Mouse (Mus musculus) midbrain, embryonic 10.5 days (tissue): ENCODE measurements around the gene Gabrr3. TPM values are rescaled to one million over a fixed set of nuclear protein-coding genes. Genes with fewer than 3 reads are reported as not detected.

Experiments
- DNase-seq: peaks from one replicate; pipeline ENCODE4 v3.0.0-alpha.2; 2017; ENCODE audit warnings: low spot score
- H3K27ac ChIP-seq: fragments of 300-500 bp; sonication (generic); replicated peaks from 2 replicates; pipeline ENCODE4 v1.5.1; 2016; ENCODE audit warnings: mild to moderate bottlenecking
- H3K27me3 ChIP-seq: fragments of 300-500 bp; sonication (generic); 2 replicates; pipeline ENCODE4 v1.6.1; 2016; ENCODE audit warnings: low read depth, mild to moderate bottlenecking; ENCODE audit not compliant: poor library complexity, severe bottlenecking
- H3K36me3 ChIP-seq: fragments of 300-500 bp; sonication (generic); 2 replicates; pipeline ENCODE4 v1.6.1; 2016; ENCODE audit warnings: mild to moderate bottlenecking, moderate library complexity
- H3K4me1 ChIP-seq: fragments of 300-500 bp; sonication (generic); 2 replicates; pipeline ENCODE4 v1.6.1; 2016
- H3K4me3 ChIP-seq: fragments of 300-500 bp; sonication (generic); 2 replicates; pipeline ENCODE4 v1.5.1; 2016; ENCODE audit warnings: mild to moderate bottlenecking, moderate library complexity
- H3K9me3 ChIP-seq: fragments of 300-500 bp; sonication (generic); replicated peaks from 2 replicates; pipeline ENCODE4 v1.6.1; 2016; ENCODE audit warnings: mild to moderate bottlenecking
- WGBS: fragments of 180-500 bp; shearing (Covaris S2); methylation state at CpG from one replicate; pipeline ENCODE4 v1.1.7; 2016; 5-methylcytosine and 5-hydroxymethylcytosine counted together
- polyA plus RNA-seq: library from polyadenylated mRNA; unstranded; fragments of >200 nt; fragmentation: Nextera tagmentation; extraction: Ambion mirVana; gene quantifications from 2 replicates; pipeline ENCODE4 v1.2.1, GENCODE M21; 2016

Gene Gabrr3
- 0.04 and 0.11 TPM in 2 replicates for polyA plus RNA-seq

DNA sequence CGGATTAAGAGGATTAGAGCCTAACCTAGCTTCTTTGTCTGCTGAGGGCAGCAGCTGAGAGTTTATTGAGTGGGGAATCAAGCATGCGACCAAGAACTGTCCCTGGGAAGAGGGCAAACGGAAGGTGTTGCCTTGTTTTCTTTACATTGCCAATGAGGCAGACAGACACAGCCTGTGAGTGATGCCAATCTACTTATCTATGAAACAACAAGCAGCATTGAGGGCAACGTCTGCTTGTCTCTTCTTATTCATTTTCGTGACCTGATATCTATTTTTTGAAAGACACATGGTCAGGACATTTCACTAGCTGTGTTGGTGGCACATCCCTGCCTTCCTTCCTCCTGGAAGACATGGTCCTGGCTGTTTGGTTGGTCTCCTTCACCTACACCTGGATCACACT is at the start of gene Gabrr3:
Gene Gabrr3, plus strand, starts transcription at position 301 of the 400 bp plus-strand sequence.
- Histone ChIP-seq H3K4me3 (no peak within 1 kb of the TSS), H3K36me3 (no peaks in the 10 kb centered on the region), H3K9me3 (no peaks in the 10 kb centered on the region), H3K27ac (no peak within 1 kb of the TSS), H3K4me1 (no peaks in the 10 kb centered on the region), H3K27me3 (no peaks in the 10 kb centered on the region)
- DNase-seq: no peak
- 59% methylated on average over 5 of the region's 5 CpGs for WGBS

DNA sequence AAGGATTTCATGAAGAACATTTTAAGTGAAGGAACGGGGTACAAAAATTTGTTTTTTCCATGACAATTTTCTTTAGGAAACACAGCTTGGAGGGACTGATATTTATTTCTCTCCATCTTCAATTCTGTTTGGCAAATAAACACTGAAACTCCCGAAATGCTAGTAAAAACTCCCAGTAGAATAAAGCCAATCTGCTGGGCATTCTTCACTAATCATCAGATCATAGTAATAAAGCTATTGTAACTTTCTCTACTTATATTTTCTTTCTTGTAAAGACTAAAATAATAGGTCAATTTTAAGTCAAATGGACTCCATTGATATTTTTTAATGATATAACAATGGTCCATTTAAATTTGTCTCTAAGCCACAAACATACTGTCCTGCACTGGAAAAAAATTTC is 43.2 kb upstream of the Gabrr3 start, which contains the start of gene Olfr209:
Gene Olfr209, minus strand, starts transcription at position 101 of the 400 bp plus-strand sequence.
- no peaks in the 10 kb centered on the region for H3K9me3 ChIP-seq
- 81% methylated on average over 2 of the region's 2 CpGs for WGBS
- no peaks in the 10 kb centered on the region for H3K36me3 ChIP-seq
- H3K27me3 ChIP-seq: no peaks in the 10 kb centered on the region
- no peaks in the 10 kb centered on the region for H3K4me1 ChIP-seq
- no peak within 1 kb of the TSS for H3K4me3 ChIP-seq
- no peak within 1 kb of the TSS for H3K27ac ChIP-seq
- DNase-seq: no peak

DNA sequence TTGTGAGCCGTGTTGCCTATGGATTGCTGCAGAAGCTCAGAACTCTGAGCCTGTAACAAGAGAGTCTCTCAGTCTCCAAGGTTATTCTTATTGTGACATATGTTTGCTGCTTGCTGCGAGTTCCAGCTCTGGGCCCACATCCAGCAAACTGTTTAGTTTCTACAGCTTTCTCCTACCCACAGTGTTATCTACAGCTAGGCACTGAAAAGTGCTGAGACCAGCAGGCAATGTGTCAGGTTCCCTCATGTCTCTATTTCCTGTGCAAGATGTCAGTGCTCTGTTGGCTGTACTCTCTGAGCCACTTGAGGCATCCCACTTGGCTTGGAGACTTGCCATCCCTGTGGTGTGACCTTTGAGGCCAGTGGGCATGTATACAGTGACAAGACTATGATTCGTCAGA is 13.8 kb upstream of the Gabrr3 start:
- DNase-seq: no peak
- WGBS: 89% methylated on average over 3 of the region's 3 CpGs
- H3K27ac ChIP-seq: no peak overlapping the region
- H3K36me3 ChIP-seq: no peaks in the 10 kb centered on the region
- no peak overlapping the region for H3K4me3 ChIP-seq
- H3K9me3 ChIP-seq: no peaks in the 10 kb centered on the region
- no peaks in the 10 kb centered on the region for H3K4me1 ChIP-seq
- H3K27me3 ChIP-seq: no peaks in the 10 kb centered on the region

DNA sequence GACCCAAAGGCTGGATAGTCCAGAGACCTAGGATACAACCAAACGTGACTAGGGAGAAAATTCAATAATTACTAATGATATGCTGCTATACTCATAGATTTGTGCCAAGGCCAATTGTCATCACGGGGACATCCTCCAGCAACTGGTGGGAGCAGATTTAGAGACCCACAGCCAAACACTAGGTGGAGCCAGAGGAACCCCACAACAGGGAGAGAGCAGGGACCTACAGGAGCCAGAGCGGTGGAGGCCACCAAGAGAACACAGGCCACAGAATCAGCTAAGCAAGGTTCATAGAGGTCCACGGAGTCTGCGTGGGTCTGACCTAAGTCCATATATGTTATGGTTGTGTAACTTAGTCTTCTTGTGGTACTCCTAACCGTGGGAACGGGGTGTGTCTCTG is 6.0 kb upstream of the Gabrr3 start:
- Histone ChIP-seq H3K9me3 (no peaks in the 10 kb centered on the region), H3K27ac (no peak overlapping the region), H3K4me3 (no peak overlapping the region), H3K36me3 (no peaks in the 10 kb centered on the region), H3K27me3 (no peaks in the 10 kb centered on the region), H3K4me1 (no peaks in the 10 kb centered on the region)
- DNase-seq: no peak
- WGBS: 73% methylated on average over 7 of the region's 7 CpGs

DNA sequence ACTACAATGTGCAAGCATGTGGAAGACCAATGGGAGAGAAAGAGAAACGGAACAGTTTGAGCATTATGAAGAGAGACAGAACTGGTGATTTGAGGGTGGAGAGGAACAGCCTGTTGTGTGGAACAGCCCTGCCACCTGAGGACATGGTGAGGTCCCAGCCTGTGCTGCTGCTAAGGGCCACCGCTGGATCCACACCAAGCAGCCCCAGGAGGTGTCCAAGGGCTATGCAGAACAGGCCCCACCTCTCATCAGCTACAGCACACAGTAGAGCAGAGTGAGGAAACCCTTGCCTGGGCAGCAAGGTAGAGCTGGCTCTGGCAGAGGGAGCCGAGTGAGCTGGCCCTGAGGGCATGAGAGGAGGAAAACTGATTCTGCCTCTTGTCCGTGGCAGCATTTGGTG is 5.1 kb upstream of the Gabrr3 start:
- WGBS: 81% methylated on average over 4 of the region's 4 CpGs
- H3K27ac ChIP-seq: no peak overlapping the region
- no peaks in the 10 kb centered on the region for H3K9me3 ChIP-seq
- DNase-seq: no peak
- H3K4me3 ChIP-seq: no peak overlapping the region
- no peaks in the 10 kb centered on the region for H3K27me3 ChIP-seq
- H3K4me1 ChIP-seq: no peaks in the 10 kb centered on the region
- H3K36me3 ChIP-seq: no peaks in the 10 kb centered on the region

DNA sequence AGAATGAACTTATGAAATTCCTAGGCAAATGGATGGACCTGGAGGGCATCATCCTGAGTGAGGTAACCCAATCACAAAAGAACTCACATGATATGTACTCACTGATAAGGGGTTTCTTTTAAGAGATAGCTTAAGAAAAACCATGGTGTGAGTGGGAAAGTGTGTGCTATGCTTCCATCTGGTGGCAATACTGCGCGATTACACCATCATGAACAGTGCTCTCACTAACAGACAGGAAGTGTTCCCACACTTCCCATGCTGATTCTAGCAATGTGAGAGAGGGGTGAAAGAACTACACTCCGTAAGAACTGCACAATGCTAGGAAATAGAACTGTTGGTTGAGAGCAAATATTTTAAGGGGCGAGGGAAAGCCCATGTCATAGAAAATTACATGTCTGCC is 3.4 kb upstream of the Gabrr3 start:
- DNase-seq: no peak
- no peaks in the 10 kb centered on the region for H3K27me3 ChIP-seq

DNA sequence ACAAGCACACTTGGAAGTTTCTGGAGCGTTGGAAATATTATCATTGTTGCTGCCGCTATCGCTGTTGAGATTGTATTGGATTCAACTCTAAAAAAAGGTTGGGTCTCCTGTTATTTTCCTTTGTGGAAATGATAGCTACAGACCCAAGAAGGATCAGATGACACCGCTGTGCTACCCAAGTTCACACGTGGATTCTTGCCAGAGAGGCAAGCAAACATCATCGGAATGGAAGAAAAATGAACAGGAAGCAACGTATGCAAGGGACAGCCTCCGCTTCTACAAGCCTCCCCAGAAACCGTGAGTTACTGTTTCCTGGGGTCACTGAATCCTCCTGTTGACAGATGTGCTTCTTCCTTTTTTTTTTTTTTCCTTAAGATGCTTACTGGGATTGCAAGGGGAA is 2.3 kb upstream of the Gabrr3 start:
- H3K27me3 ChIP-seq: no peaks in the 10 kb centered on the region
- DNase-seq: no peak
- no peaks in the 10 kb centered on the region for H3K9me3 ChIP-seq
- H3K4me3 ChIP-seq: no peak overlapping the region
- no peaks in the 10 kb centered on the region for H3K36me3 ChIP-seq
- 78% methylated on average over 9 of the region's 9 CpGs for WGBS
- no peaks in the 10 kb centered on the region for H3K4me1 ChIP-seq
- no peak overlapping the region for H3K27ac ChIP-seq

More for the DNA sequence above, 3.4 kb upstream of the Gabrr3 start:
- H3K4me1 ChIP-seq: no peaks in the 10 kb centered on the region
- H3K4me3 ChIP-seq: no peak overlapping the region
- no peak overlapping the region for H3K27ac ChIP-seq
- no peaks in the 10 kb centered on the region for H3K9me3 ChIP-seq
- no peaks in the 10 kb centered on the region for H3K36me3 ChIP-seq
- WGBS: 26% methylated on average over 4 of the region's 4 CpGs

DNA sequence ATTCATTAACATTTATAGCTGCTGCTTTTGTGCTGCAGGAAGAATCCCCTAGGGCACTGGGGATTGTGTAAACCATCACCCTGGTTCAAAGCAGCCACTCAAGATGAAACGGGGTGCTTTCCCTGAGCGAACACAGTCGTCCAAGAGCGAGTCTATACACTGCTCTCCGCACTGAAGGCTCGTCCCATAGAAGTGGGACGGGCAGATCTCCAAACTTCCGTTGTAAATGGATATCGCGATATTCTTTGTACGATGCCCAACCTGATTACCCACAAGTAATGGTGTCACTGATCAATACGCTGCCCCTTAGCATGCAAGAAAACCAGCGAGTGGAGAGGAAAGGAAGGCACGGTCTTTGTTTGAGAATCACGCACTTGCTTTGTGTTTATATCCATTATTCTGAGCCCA is 2.2 kb downstream of the Gabrr3 start:
- H3K27me3 ChIP-seq: no peaks in the 10 kb centered on the region
- WGBS: 73% methylated on average over 15 of the region's 15 CpGs
- H3K4me1 ChIP-seq: no peaks in the 10 kb centered on the region
- peak overlapping the region; percentile 47 for H3K27ac ChIP-seq
- H3K4me3 ChIP-seq: no peak overlapping the region
- H3K36me3 ChIP-seq: no peaks in the 10 kb centered on the region
- DNase-seq: no peak
- no peaks in the 10 kb centered on the region for H3K9me3 ChIP-seq

DNA sequence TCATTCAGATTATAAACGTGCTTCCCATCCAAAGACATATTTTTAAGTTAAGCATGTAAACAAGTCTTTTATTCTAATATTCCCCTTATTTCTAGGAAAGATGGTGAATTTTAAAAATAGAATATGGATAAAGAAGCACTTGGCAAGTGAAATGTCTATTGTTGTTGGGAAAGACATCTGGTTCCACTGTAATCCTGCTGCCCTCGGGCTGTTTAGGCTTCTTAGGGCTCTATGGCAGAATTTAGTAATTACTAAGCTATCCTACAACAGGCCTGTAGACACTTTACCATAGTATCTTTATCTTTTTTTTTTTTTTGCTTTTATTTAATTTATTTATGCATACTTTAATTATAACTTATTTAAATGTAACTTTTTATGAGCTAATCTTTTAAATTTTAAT is 2.7 kb downstream of the Gabrr3 start:
- no peak for DNase-seq
- Histone ChIP-seq H3K4me1 (no peaks in the 10 kb centered on the region), H3K9me3 (no peaks in the 10 kb centered on the region), H3K36me3 (no peaks in the 10 kb centered on the region), H3K27me3 (no peaks in the 10 kb centered on the region), H3K4me3 (no peak overlapping the region), H3K27ac (peak overlapping the region; percentile 47)
- WGBS: 82% methylated on average over 2 of the region's 2 CpGs

DNA sequence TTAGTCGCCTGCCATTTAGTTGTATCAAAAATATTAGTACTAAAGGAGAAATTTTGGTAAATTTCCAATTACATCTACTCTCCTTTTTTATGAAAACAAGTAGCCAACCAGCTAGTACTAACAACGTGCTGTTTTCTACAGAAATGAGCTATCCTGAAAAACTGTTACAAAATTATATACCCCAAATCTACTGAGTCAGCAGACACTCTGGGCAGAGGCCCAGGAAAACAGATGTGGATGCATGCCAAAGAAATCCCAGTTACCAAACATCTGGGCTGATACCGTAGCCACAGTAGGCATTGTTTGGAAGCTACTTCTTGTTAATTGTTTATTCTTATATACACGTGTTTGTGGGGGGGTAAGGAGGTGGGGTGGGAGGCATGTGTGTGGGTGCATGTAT is 6.3 kb downstream of the Gabrr3 start:
- H3K9me3 ChIP-seq: no peaks in the 10 kb centered on the region
- H3K4me3 ChIP-seq: no peak overlapping the region
- H3K27ac ChIP-seq: no peak overlapping the region
- no peak for DNase-seq
- WGBS: 72% methylated on average over 4 of the region's 4 CpGs
- H3K4me1 ChIP-seq: no peaks in the 10 kb centered on the region
- no peaks in the 10 kb centered on the region for H3K27me3 ChIP-seq
- H3K36me3 ChIP-seq: no peaks in the 10 kb centered on the region

DNA sequence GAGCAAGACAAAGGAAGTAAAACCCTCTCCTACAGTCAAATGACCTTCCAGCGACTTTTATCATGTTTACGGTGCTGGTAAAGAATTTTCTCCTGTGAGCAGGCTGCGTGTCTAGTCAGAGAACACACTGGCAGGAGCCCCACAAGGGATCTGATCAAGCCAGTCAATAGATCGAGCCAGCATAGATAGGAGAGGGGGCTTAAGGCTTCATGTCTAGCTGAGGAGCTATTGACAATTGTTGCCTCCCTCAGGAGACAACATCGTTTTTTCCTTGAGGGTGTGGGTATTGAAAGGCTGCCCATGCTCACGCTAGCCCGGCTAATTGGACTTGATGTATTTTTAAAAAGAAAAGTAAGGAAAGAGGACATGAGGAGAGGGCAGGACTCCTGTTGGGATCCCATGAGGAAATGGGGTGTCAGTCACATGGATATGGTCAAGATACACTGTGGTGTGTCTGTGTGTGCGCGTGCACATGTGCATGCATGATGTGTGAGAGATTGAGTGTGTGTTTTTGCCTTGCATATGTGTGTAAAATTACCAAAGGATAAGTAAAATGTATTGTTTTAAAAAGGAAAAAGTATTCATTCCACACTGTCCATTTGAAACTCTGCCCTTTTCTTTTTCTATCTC is 13.2 kb downstream of the Gabrr3 start:
- Histone ChIP-seq H3K4me3 (no peak overlapping the region), H3K27ac (no peak overlapping the region), H3K36me3 (no peaks in the 10 kb centered on the region), H3K9me3 (no peaks in the 10 kb centered on the region), H3K4me1 (peaks cover 8% of the 10 kb centered on the region; the same call in 1 of the 2 replicates), H3K27me3 (no peaks in the 10 kb centered on the region)
- WGBS: 70% methylated on average over 9 of the region's 9 CpGs
- no peak for DNase-seq

DNA sequence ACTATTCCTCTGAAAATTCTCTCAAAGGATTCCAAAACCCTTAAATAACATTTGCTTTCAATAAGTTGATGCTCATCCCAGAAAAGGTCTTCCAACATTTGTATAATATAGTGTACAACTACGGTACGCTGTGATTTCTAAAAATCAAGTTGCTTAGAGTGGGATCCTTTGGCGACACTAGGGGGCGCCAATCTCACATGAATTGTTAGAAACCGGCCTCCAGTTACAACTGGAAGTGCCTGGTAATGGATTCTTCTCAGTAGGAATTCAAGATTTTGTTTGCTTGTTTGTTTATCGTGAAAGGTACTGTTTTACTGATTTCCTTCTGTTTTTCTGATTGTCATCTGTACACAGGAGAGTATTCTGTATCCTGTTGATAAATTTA is 13.7 kb downstream of the Gabrr3 start:
- H3K27me3 ChIP-seq: no peaks in the 10 kb centered on the region
- peaks cover 8% of the 10 kb centered on the region; the same call in 1 of the 2 replicates for H3K4me1 ChIP-seq
- peak; percentile 71 for DNase-seq
- no peak overlapping the region for H3K4me3 ChIP-seq
- no peaks in the 10 kb centered on the region for H3K9me3 ChIP-seq
- no peaks in the 10 kb centered on the region for H3K36me3 ChIP-seq
- 17% methylated on average over 6 of the region's 6 CpGs for WGBS
- H3K27ac ChIP-seq: no peak overlapping the region

DNA sequence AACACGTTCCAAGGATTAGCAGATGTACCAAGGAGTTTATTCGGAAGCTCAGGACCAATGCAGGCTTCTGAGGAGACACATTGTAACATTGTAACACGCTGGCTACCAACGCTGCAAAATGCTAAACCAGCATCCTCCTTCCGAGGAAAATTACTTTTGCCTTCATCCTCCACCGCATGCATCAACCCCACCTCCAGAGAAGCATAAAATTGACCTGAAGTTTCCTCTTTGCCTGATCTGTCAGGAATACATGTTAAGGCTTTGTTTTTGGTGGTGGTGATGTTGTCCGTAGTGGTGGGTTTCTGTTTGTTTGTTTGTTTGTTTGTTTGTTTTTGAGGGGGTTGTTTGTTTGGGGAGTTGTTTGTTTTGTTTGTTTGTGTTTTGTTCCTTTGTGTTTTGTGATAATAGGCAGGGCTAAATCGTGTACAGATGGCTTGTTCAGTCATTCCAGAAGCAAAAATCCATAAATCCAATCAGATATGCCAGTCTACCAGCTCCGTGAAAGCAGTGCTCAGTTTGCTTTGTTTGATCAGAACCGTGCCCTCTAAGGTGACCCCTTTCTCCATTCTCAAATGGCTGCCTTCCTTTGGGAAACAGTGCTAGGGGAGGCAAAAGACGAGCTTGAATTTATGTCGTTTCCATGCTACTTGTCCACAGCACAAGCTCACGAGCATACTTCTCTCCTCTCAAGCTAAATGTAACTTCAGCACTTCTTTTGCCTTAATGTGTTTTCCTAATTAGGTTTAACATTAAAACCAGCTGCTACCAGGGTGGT is 14.6 kb downstream of the Gabrr3 start:
- H3K36me3 ChIP-seq: no peaks in the 10 kb centered on the region
- 56% methylated on average over 13 of the region's 13 CpGs for WGBS
- H3K4me3 ChIP-seq: no peak overlapping the region
- H3K9me3 ChIP-seq: no peaks in the 10 kb centered on the region
- no peak for DNase-seq
- H3K27ac ChIP-seq: peak overlapping the region; percentile 46; the same call in 1 of the 2 replicates
- no peaks in the 10 kb centered on the region for H3K27me3 ChIP-seq
- peaks cover 8% of the 10 kb centered on the region; the same call in 1 of the 2 replicates for H3K4me1 ChIP-seq
